Mouse (Mus musculus): ENCODE measurements around the gene Cdh15.
A peak's percentile ranks its signal among the peaks of the same experiment; 100 is the strongest.

Gene Cdh15

DNA sequence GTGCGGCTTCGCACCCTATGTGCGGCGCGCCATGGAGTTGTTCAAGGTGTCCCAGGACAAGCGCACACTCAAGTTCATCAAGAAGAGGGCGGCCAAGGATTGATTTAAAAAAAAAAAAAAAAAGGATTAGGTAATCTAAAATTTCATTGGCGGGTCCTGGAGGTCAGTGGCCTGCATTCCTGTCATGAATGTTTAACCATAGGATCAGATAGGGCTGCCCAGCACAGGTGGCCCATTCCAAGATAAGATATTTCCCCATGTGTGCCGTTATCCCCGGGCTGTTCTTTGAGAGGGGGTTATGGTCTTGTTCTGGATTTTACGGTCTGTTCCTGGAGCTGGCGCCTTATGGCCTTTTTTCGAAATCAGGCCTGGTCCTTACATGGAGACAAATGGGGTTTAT lies 11.1 kb upstream of the Cdh15 start:
- DNase-seq (ENCODE audit: low read depth, low spot score), result no peak

DNA sequence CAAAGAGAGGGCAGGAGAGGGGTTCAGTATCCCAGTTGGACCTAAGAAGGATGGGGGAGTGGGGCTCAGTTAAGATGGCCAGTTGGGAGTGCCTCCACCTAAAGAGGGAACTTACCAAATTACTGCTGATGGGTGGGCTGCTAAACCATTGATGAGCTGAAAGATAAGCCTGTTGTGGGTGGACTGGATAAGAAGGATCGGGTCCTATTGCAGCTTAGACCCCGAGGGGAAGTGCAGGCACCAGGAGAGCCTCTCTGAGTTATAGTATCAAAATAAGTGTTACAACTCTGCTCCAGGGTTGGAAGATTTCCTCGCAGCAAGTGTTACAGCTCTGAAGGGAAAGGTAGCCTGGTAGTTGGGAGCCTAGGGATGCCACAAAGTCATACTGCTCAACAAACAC lies 3.6 kb upstream of the Cdh15 start:
- DNase-seq (ENCODE audit: low read depth, low spot score), result no peak

DNA sequence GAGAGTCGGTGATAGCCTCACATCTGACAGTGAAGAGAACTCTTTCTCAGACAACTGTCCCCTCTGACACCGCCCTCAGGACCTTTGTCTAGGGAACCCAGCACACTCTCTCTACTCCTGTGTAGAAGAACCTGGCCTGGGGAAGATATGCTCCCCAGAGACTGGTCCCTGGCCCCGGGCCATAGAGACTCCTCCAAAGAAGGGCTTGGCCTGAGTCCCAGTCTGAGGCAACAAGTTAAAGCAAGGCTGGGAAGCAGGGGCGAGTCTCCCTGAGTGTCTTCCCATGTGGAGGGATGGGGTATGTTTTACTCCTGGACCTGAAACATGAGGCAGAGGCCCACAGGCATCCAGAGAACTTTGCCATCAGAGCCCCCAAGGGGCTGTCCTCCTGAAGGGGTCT lies 2.1 kb upstream of the Cdh15 start:
- peak; percentile 68 for DNase-seq (ENCODE audit: low read depth, low spot score)

DNA sequence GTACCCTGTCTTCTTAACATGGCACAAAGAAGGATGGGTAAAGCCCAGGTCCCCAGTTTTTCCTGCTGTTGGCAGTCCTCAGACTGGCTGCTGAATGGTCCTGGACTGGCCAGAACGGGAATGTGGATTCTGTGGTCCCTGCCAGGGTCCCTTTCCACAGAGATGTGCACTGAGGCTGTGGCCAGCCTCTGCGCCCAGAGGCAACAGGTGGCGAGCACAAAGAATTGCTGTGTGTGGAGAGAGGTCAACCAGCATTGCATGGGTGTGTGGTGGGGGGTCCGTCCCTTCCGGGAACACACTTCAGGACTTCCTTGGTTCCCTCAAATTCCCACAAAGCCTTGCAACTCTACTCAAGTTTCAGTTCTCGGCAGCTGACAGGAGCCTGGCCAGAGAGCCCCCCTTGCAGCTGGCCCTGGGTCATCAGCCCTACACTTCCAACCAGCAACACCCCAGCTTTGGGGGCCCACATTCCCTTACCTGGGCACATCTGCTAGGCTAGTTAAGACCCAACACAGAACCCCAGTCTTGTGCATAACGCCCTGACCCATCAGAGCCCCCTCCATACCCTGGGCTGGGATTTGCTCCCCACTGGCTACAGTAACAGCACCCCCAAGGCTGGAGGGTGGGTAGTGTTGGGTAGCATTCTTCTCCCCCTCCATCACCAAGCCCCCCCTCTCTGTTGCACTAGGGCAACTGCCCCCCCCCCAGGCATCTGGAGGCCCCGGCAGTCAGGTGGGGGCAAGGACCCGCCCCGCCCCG lies 1.6 kb downstream of the Cdh15 start:
- no peak for DNase-seq (ENCODE audit: low read depth, low spot score)

DNA sequence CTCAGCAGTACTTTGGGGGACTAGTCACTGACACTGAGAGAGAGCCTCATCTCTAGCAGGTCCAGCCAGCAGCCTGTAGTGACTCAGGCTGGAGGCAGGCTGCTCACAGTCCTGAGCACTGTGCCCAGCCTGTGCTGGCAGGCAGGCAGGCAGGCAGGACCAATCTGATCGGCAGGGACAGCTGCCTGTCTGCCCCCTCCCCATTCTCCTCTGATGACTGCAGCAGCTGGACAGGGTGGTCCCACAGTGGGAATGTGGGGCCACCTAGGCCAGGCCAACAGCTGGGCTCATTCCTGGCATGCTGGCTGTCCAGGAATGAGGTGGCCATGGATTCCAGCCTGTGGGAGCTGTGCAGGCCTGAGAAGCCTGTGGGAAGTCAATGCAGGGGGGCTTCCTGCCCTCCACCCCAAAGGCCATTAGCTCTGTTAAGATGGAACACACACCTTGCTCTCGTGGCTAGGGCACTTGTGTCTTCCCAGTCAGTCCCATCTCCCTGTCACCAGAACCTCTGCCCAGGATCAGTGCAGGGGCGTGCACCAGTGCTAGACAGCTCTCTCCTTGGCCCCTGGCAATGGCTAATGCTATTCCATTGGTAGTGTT lies 3.0 kb downstream of the Cdh15 start:
- DNase-seq (ENCODE audit: low read depth, low spot score), result no peak

DNA sequence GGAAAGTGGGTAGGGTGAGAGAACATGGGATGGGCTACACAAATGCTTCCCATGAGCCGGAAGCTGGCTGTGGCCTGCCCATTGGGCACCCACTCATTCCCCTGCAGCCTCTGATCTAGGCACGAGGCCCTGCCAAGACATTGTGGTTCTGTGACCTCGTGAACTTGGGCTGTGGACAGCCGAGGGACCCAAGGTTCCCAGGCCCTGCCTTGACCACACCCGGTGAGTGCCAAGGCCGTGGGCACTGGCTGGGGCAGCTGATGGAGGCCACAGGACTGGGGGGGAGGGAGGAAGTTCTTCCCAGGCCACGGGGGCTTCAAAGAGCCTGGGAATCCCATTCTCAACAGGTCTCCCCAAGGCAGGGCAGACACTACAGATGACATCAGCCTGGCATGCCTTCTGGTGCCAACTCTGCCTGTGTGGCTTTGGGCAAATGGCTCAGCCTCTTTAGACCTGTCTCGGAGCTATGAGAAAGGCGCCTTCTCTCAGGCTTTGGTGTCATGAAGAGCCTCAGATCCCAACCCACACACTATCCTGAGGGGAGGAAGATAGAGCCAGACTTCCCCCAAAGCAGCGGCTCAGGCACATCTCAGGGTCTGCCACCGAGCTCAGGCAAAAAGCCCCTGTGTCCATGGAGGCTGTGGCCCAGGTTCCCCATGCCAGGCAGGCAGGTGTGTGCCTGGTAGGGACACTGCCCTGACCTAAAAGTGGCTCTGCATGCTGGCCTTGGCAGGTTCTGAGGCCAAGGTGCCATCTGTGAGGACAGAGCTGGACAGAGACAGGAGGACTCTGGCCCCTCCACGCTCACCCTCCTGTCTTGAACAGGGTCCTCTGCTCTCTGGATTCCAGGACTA lies 4.2 kb downstream of the Cdh15 start:
- DNase-seq (ENCODE audit: low read depth, low spot score), result no peak

DNA sequence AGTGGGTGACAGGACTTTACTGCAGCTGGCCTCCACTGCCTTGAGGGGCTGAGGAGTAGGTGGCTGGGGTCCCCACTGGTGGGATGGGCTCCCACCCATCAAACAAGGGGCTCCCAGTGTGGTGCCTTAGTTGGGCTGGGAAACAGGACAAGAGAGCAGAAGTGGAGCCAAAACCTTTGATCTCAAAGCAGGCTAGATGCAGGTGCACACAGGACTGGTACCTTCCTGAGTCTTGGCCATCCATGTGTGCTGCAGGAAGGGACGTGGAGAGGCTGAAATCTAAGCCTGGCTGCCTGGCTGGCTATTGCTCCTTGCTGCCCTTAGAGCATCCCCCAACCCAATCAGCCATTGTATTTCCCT lies 4.8 kb downstream of the Cdh15 start:
- no peak for DNase-seq (ENCODE audit: low read depth, low spot score)

DNA sequence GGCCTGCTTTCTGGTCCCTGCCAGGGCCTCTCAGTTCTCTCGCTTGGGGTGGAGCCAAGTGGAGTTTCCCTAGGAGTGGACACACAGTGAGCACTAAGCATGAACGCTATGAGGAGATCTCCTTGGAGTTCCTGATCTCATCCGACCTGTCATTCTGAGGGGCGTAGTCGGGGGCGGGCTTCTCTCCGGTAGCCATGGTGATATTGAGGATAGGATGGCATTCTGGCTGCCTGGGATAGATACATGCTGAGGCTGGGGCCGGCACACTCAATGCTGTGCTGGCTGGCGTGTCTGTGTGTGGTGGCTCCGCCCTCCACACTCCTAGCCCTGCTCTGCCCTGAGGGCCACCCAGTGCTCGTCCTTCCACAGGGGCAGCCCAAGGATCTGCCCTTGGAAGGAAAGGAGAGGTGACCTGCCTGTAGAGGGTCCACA lies 5.6 kb downstream of the Cdh15 start:
- no peak for DNase-seq (ENCODE audit: low read depth, low spot score)

DNA sequence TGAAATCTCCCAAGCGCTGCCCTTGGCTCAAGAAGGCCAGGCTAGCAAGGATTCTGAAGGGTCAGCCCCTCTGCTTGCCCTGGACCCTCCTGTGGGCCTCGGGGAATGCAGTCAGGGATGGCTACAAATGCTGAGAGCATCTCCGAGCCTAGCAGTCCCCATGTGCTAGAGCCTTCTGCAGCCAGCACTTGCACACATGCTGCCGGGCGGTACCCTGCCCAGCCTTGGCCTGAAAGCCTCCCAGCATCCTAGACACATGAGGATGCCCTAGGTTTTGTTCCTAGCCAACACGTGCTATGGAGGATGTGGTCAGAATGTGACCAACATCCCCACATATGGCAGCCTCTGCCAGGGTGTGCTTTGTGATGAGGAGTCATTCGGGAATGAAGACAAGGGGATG lies 6.6 kb downstream of the Cdh15 start:
- DNase-seq (ENCODE audit: low read depth, low spot score), result no peak

DNA sequence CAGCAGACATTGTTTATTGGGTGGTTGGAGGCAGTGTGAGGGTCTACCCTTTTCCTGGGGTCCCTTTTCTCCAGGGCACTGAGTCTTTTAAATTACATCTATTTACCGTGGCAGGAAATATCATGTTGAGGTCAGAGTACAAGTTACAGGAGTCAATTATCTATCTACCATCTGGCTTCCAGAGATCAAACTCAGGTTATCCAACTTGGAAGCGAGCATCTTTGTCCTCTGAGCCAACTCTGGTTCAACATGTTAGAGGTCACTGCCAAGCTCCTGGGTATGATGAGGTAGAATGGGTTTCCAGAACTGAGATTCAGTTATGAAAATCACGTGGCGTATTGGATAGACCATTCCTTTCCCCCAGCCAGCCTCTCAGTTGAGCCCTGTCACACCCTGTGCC lies 7.4 kb downstream of the Cdh15 start:
- no peak for DNase-seq (ENCODE audit: low read depth, low spot score)

DNA sequence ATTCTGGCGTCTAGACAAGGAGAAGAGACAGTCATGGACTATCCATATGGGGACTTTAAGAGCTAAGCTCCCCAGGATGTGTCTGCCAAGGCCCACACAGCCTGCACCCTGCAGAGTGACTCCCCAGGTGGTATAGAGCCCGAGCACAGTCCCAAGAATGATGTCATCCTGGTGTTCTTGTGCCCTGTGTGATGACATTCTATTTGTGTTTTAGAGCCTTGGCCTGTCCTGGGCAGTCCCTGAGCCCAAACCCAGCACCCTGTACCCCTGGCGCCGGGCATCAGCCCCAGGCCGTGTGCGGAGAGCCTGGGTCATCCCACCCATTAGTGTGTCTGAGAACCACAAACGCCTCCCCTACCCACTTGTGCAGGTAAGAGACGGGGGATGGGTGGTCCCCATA lies 8.5 kb downstream of the Cdh15 start:
- DNase-seq (ENCODE audit: low read depth, low spot score), result no peak

DNA sequence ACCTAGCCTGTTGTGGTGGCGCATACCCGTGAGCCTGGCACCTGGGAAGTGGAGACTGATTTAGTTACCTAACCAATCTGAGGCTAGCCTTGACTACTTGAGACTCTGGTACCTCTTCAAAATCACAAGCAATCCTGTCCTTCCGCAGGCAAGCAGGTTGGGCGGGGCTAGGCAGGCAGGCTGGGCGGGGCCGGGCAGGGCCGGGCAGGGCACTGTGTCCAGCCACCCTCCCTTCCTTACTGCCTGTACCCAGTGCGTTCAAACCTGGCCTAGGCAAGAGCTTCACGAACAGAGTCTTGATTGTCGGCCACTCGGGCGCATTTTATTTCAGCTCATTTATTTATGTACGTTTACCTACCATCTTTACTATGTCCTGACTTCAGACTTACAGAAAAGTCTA lies 12.1 kb downstream of the Cdh15 start:
- no peak for DNase-seq (ENCODE audit: low read depth, low spot score)

DNA sequence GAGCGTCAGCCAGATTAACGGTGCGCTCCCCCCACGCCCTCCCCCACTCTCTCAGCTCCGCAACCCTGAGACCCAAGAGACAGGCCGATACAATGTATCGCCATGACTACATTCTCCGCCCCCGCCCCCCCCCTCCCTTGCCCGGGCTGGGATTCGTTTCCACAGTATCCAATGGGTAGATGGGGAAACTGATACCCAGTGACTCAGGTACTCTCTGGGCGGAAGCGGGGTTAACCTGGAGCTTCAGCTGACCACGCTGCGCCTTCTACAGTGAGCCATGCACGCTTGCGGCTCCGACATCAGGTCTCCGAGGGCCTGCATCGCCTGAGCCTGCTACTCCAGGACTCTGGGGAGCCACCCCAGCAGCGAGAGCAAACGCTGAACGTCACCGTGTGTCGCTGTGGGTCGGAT lies 17.0 kb downstream of the Cdh15 start:
- DNase-seq (ENCODE audit: low read depth, low spot score), result no peak

DNA sequence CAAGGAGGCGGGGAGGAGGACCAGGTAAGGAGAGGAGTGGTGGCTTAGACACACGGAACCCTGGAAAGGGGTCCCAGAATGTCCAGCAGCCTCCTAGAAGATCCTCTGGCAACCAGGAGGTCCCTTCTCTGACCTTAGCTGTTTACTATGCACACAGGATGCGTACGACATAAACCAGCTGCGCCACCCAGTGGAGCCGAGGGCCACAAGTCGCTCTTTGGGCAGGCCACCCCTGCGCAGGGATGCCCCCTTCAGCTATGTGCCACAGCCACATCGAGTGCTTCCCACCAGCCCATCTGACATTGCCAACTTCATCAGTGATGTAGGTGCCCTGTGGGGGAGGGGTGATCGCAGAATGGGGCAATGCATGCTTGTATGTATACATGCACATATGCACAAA lies 17.7 kb downstream of the Cdh15 start:
- no peak for DNase-seq (ENCODE audit: low read depth, low spot score)

DNA sequence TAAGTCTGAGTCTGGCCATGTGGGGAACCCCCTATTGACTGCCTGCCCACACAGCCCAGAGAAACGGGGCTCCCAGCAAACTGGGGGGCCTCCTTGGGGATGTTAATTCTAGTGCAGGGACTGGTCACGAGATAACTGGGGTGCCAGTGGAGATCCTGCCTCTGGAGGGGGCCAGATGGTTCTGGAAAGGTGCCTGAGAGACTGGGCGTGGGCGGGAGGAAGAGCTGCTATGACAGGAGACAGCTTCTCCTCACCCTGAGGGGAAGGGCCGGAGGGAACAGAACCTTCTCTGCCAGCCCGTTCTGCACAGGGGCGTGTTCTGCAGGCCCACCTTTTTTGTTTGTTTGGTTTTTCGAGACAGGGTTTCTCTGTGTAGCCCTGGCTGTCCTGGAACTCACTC lies 18.5 kb downstream of the Cdh15 start:
- no peak for DNase-seq (ENCODE audit: low read depth, low spot score)

DNA sequence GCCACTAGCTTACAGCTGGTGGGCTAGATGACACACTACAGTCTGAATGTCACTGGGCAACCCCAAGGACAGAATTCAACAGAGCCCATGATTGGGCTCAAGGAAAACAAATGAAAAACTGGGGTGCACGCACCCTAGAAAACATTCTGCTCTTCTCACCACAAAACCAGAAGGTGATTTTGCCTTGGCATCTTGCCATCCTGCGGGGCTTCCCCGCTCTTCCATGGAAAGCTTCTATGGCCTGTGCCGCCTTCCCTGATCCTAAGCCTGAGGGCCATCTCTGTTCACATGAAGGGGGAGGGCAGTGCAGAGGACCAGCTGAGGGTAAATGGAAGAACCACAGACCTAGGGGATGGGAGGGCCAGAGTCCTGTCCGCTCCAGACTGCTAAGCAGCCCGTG lies 20.2 kb downstream of the Cdh15 start:
- no peak for DNase-seq (ENCODE audit: low read depth, low spot score)

DNA sequence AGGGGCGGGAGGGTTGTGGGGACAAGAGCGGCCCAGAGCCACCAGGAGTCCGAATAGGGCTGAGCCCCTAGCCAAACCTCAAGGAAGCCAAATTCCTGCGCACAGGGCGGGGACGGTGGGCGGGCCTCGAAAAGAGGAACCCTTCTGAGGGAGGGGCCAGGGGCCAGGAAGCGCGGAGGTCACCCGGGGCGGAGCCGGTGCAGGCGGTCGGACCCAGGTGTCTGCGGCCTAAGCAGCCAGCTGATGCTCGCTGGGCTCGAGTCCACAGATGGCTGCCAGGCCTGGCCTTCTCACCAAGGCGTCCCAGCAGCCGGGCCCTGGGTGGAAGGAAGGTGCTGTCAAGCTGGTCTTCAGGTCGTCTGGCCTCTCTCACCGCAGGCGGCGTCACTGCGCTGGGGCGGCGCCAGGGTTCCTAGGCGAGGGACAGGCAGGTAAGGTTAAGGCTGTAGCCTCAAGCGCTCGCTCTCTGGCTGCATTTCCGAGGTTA lies 22.7 kb downstream of the Cdh15 start:
- DNase-seq (ENCODE audit: low read depth, low spot score), result no peak

DNA sequence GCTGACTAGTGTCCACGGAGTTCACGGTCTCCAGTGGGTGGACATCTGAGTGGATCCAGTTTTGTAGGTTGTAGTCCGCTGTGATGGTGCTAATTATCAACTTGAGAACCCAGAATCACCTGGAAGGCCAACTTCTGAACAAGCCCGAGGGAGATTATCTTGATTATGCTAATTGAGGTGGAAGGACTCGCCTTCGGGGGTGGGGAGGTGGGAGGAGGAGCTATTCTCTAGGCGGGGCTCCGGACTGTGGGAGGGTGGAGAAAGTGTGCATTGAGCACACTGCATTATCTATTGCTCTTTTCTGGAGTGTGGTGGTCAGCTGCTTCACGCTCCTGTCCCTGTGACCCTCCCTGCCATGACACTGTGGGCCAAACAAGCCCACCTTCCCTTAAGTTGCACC lies 23.9 kb downstream of the Cdh15 start:
- no peak for DNase-seq (ENCODE audit: low read depth, low spot score)

DNA sequence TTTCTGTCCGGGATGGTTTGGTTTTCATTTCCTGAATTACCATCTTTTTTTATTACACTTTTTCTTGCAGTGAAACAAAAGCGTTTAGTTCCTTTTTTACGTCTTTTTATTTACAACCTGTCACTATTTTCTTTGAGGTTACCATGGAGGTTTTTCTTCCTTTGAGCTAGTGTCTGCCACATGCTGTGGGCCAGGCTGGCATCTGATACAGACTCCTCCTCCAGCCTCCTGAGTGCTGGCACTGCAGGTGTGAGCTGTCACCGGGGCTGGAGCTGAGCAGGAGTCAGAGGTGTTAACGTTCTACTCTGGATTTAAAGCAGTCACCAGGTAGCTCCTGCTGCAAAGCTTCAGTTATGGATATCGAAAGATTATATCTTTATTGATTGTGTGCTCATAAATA lies 25.4 kb downstream of the Cdh15 start:
- DNase-seq (ENCODE audit: low read depth, low spot score), result no peak

DNA sequence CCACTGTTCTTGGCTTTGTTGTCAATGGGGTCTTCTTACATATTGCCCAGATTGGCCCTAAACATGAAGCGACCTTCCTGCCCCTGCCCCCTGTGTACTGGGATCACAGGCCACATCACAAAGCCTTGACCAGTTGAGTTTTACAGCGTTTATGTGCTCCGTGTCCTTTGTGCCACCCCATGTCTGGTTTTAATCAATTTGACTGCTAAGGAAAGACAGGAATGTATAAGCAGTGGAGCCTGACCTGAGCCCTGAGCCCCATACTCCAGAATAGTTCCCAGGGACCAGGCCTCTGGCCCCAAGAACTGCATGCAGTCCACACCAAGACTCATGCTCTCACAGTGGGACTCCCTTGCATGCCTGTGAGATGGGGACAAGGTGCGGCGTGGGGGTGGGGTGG lies 27.4 kb downstream of the Cdh15 start:
- no peak for DNase-seq (ENCODE audit: low read depth, low spot score)

DNA sequence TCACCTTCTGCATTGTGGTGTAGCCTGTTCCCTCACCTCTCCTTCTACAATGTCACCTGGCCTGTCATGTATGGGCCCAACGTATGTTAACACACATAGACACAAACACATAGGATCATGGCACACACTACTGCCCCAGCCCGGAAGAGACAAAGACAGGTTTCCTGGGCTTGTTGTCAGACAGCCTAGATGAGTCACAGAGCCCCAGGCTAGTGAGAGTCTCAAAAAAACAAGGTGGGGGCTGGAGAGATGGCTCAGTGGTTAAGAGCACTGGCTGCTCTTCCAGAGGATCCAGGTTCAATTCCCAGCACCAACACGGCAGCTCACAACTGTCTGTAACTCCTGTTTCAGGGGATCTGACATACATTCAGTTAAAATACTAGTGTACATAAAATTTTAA lies 30.5 kb downstream of the Cdh15 start:
- peak; percentile 73 for DNase-seq (ENCODE audit: low read depth, low spot score)

DNA sequence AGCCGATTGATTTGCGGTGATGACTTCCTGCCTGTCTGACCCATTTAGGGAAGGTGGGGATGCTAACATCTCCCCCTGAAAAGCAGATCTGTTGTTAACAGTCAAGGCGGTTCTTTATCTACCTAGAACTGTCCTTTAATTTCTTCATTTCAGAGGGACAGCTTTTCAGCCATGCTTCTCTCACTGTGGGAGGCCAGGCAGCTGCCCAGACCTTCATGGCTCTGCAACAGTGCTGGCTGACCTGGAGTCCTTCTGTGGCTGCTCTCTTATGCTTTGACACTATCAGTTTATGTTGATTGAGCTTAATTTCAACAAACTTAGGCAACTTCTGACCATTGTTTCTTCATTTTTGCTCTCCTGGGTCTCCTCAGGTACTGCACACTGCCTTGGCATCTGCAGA lies 32.5 kb downstream of the Cdh15 start:
- DNase-seq (ENCODE audit: low read depth, low spot score), result no peak

DNA sequence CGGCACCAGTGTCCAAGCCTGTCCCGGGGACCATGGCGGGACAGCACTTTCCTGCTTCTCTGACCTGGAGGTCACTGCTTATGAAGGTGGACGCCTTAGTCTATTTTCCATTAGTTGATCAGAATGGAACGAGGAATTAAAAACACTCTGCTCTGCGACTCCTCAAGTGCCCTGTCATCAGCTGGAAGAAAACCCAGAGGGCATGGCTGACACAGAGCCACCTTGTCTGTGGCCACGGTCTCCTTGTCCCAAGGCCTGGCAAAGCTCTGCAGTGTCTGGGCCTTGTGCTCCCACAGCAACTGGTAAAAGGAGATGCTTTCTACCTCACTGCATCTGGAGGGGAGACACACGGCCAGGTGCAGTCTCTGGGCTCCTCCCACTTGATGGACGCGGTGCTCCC lies 35.9 kb downstream of the Cdh15 start:
- DNase-seq (ENCODE audit: low read depth, low spot score), result no peak

Data from 3T3-L1 (cell line).